Mouse (Mus musculus) gastrocnemius, postnatal 4 days (tissue): Measurements from ENCODE around the gene Zfp758. TPM values are rescaled to one million over a fixed set of nuclear protein-coding genes. Genes with fewer than 3 reads are reported as not detected.
"Not testable (repeated sequence)": the region's sequence is repeated elsewhere in the genome, so short reads cannot be mapped to it uniquely, and the experiment has no call there.

Source experiments
- DNase-seq, 2 experiments: peaks; one replicate each; pipeline ENCODE4 v3.0.0; 2021 to 2022; ENCODE audit warnings: low spot score in 2 of 2, mixed read lengths in 2 of 2
- long read RNA-seq, 2 experiments: library from polyadenylated mRNA; stranded (forward); transcript quantifications; one replicate each; pipeline ENCODE4 v2.0.0; 2021
- total RNA-seq, 2 experiments: library from RNA; stranded (reverse); gene quantifications; 2 replicates each; pipeline ENCODE4 v1.2.3; 2021

Zfp758 gene
- 1 to 10 TPM; 7.0 to 8.2 TPM for total RNA-seq
- long read RNA-seq, experiment 1, partial matches to known transcripts: 0 of 3 reads
- long read RNA-seq, experiment 1, other reads (novel, unspliced or antisense): 0 of 3 reads
- long read RNA-seq, experiment 2, partial matches to known transcripts: 1 of 1 reads
- long read RNA-seq, experiment 2, other reads (novel, unspliced or antisense): 0 of 1 reads

- peak in 1 of 2 experiments; percentile 58 for DNase-seq
Measured at GRCm38 (mm10) chr17:22361101-22361781, at the start of gene Zfp758, which contains the start of gene Zfp944. TSS of gene Zfp758 (plus strand) at chr17:22361453. TSS of gene Zfp944 (minus strand) at chr17:22361400.

- not testable (repeated sequence) for DNase-seq
Measured at GRCm38 (mm10) chr17:22314219-22314618, 47.0 kb upstream of the Zfp758 start.

- peak; percentile 67 to 90 for DNase-seq
Measured at GRCm38 (mm10) chr17:22314730-22315226, 46.5 kb upstream of the Zfp758 start, which contains the start of gene CT030661.1. TSS of gene CT030661.1 (minus strand) at chr17:22314837.

GRCm38 (mm10) chr17:22315247-22315646 lies 46.0 kb upstream of the Zfp758 start:
- DNase-seq: not testable (repeated sequence)

- DNase-seq: peak in 1 of 2 experiments; percentile 14
Measured at GRCm38 (mm10) chr17:22352794-22353193, 8.5 kb upstream of the Zfp758 start.

GRCm38 (mm10) chr17:22360572-22360971 lies 681 bp upstream of the Zfp758 start:
- no peak for DNase-seq

- no peak for DNase-seq
Measured at GRCm38 (mm10) chr17:22363895-22364294, 2.6 kb downstream of the Zfp758 start.

GRCm38 (mm10) chr17:22410756-22411155 lies 49.5 kb downstream of the Zfp758 start:
- DNase-seq: no peak

- DNase-seq: peak; percentile 20 to 52
Measured at GRCm38 (mm10) chr17:22417510-22417909, 56.3 kb downstream of the Zfp758 start.

GRCm38 (mm10) chr17:22423952-22424617 lies 62.8 kb downstream of the Zfp758 start, which contains the start of gene Zfp946:
TSS of gene Zfp946 (plus strand) at chr17:22424222.
- DNase-seq: peak; percentile 54 to 81

GRCm38 (mm10) chr17:22424636-22425354 lies 63.5 kb downstream of the Zfp758 start:
- no peak for DNase-seq

Other genes with a start within 250 kb of the Zfp758 start
- gene Zfp947, start 195.3 kb upstream of the Zfp758 start, total RNA-seq: 1 to 10 TPM; 1.2 to 1.5 TPM
- gene Zfp994, start 135.8 kb upstream of the Zfp758 start, total RNA-seq: 1 to 10 TPM; 2.3 to 2.7 TPM
- 1 to 10 TPM; 7.5 to 9.3 TPM for gene CT030661.1, start 46.6 kb upstream of the Zfp758 start, total RNA-seq
- 1 to 10 TPM; 6.0 to 7.7 TPM for gene Zfp944, start 53 bp upstream of the Zfp758 start, total RNA-seq
- gene Zfp946, start 62.8 kb downstream of the Zfp758 start, total RNA-seq: 1 to 10 TPM; 6.0 to 8.3 TPM
- gene Vmn2r111, start 212.0 kb downstream of the Zfp758 start, total RNA-seq: not detected
- not detected for gene Vmn2r112, start 239.5 kb downstream of the Zfp758 start, total RNA-seq